Mouse (Mus musculus) testis, postnatal 10 days (tissue): ENCODE results near the gene Stk16.
A peak's percentile ranks its signal among the peaks of the same experiment; 100 is the strongest.

Source experiments
- DNase-seq: peaks from one replicate; pipeline ENCODE4 v3.0.0; 2021; ENCODE audit warnings: low spot score

Gene Stk16

DNA sequence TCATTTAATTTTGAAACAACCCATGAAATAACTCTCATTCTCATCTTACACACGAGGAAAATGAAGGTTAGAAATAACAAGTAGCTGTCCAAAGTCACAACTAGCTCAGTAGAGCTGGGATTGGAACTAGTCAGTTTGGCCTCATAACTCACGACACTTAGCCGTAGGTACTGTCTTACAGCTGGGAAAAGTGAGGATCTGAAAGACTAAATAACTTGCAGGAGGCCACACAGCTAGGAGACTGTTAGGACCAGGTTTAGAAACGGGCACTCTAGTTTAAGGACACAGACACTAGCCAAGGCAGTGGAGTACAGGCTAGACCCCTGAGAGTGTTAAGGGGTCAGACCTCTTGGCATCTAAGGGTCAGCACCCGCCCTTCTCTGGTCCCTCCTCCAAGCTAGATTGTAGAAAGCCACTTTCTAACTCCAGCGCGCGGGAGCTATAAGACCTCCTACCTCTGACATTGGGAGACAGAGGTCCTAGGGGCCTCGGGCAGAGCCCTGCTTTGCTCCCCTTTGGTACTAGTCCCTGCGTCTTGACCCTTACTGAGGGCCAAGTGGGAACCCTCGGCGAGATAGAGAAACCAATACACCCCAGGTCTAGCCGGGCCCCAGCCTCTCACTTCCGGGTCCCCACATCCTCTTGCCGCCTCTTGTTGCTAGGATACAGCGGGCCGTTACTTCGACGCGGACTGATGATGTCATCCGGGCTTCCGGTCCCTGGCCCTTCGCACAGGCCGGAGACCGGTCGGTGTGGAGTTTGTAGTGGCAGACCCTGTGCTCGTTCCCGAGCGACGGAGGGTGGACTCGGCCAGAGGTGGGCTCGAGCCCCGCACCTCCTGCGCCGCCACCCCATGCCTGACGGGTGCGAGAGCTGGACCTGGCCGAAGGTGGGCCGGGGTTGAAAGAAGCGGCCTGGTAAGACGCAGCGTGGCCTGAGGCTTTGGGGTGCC lies at the start of gene Stk16, which contains the start of gene Glb1l:
Stk16 (plus strand) TSS at position 703 of the 952 bp plus-strand sequence.
Glb1l (minus strand) TSS at position 678 of the 952 bp plus-strand sequence.
- DNase-seq, result peak; percentile 98

DNA sequence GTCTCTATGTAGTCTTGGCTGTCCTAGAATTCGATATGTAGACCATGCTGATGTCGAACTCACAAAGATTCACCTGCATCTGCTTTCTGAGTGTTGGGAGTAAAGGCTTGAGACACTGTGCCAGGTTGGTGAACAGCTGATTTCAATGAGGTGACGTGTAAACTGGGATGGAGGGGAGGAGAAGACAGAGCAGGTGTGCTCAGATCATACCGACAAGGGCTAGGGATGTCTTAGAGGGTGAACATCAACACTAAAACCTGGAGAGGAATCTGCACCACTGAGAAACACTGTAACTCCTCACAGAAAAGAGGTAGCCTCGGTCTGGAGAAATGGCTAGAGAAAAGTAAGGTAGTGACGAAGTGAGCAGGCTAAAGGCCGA lies 42.6 kb upstream of the Stk16 start:
- no peak for DNase-seq

DNA sequence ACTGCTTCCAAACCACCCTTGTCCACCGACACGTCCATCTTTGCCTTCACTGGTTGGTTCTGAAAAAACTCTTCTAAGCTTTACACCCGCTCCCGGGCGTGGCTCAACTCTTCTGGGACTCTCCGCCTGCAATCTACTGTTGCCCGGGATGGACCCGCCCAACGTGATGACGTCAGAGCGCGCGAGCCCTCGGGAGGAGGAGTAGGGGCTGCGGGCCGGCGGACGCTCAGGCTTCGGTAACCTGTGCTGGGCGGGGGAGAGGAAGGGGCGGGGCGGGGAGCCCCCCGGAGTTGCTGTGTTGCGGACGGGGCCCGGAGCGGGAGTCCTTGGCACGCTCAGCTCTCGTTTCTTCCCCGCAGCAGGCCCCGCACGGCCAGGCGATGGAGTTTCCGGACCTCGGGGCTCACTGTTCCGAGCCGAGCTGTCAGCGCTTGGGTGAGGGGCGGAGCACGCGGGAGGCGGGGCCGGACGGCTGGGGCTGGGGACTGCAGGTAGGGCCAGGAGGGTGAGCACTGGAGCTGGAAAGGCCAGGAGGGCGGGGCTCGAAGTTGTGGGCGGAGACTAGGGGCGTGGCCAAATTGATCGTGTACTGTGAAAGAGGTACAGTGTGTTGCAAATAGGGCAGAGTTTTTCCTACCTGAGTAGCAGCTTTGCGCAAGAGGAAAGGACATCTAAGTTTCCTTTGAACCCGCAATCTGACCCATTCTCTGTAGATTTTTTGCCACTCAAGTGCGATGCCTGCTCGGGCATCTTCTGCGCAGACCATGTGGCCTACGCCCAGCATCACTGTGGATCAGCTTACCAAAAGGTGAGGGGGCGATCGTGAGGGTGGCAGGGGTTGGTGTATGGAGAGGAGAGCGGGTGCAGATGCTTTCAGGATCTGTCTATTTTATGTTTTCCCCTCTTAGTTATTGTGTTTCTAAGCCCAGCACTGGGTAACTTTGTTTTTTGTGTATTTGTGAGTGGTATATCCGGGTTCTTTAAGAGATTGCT lies 41.9 kb upstream of the Stk16 start, which contains the start of gene Zfand2b:
Zfand2b (plus strand) TSS at position 175 of the 993 bp plus-strand sequence.
- DNase-seq, result peak; percentile 98

DNA sequence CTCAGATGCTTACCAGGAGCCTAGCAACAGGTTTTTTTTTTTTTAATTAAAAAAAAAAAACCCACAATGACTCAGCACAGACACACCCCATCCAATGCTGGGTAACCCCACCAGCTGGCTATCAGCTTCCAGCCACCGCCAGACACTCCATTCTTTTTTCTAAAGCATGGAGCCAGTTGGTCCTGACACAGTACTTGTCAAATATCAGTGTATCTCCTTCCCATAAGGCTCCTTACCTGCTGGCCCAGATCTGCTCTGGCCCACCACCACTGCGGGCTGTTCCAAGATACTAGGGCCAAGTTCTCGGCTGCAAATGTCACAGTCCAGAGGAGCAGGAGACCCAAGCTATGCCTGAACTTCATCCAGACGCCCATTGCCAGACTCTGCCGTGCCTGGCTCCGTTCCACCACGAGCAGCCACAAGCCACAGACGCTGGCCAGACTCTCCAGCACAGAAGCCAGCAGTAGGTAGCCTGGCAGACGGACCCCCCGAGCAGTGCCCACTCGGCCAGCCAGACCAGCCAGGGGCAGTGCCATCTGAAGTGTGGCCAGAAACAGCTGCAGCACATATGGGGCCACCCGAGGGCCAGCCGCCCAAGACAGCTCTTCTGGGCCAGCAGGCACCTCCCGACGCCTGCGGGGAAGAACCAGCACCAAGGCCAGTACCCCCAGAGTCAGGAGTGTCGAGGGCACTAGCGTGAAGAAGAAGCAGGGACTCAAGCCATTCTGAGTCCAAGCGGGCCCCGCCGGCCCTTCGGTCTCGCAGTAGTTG lies 31.1 kb upstream of the Stk16 start:
- DNase-seq, result peak; percentile 64

DNA sequence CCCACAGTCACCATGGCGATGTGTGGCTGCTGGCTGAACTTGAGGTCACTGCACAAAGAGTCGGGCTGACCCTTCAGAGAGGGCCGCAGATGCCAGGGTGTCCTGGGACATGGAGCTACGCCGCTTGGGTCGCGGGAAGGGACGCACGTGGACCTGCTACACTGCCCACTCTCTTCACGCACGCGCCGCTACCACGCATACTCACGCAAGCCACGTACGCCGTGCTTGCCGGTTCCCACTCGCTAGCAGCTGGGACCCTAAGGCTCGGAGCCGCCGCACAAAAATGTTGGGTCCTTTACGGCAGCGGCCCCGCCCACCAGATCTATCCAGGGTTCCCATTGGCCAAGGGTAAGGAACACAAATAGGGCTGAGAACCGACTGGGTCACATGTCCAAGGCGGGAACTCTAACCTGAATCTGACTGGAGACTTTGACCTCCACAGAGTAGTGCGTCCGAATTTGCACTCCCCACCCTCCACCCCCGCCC lies 30.5 kb upstream of the Stk16 start, which contains the start of gene Abcb6:
Abcb6 (minus strand) TSS at position 288 of the 486 bp plus-strand sequence.
- peak; percentile 93 for DNase-seq

DNA sequence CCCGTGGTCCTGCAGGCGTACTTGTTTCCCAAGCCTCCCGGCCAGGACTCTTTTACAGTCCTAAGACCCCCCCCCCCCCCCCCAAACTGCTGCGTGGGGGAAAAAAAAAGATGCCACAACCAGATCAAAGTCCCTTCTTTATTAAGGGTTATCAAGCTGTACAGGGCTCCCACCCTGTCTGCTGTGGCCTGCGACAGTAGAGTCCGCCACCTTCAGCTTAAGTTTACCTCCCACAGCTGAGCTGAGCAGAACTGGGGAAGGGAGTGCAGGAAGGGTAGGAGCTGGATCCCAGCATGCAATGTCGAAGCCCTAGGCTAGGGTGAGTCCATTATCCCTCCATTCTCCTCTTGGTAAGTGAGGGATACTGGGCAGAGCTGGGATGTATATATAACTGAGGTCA lies 29.9 kb upstream of the Stk16 start:
- DNase-seq, result no peak

DNA sequence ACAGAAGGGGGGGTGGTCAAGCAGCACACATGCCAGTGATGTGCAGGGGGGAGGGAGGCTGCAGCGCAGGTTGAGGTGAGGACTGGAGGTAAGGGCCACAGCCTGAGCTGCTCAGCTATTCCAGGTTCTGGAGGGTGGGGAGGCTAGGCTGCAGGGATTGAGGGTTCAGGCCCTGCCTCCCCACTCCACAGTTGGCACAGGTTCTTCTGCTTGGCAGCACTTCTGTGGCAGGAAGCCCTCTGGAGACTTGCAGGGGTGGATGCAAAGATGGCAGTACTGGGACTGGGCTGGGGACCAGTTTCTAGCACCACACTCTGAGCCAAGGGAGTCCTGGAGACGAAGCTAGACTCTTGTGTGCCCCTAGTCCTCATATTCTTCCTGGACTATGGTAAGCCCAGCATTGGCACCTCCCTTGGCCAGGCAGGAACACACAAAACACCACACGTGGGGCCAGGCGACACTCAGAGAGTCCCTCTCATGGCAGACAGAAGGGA lies 29.2 kb upstream of the Stk16 start:
- DNase-seq, result no peak

DNA sequence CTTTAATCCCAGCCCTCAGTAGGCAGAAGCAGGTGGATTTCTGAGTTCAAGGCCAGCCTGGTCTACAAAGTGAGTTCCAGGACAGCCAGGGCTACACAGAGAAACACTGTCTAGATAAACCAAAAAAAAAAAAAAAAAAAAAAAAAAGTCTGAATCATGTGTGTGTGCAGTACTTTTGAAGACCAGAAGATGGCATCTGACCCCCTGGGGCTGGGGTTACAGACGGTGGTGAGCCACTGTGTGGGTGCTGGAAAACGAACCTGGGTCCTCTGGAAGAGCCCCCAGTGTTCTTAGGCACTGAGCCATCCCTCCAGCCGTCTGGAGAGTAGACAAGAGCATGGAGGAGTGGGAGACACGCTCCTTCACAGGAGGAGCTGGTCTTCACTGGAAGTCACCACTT lies 28.5 kb upstream of the Stk16 start:
- DNase-seq, result no peak

DNA sequence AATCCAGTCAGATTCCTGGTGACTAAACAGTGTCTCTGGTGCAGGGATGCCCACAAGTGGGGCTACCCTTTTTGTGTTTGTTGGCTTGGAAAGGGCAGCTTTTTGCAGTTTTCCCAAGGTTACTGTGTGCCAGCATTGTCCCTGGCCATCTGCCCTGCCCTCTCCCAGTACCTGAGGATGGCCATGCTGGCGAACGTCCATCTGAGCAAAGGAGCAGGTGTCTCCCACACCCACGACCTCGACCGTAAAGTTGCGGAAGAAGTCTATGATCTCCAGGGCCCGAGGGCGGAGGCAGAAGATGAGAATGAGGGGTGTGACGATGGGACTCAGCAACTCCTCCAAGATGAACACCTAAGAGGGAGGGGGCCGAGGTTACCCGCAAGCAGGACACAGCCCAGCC lies 25.1 kb upstream of the Stk16 start:
- no peak for DNase-seq

DNA sequence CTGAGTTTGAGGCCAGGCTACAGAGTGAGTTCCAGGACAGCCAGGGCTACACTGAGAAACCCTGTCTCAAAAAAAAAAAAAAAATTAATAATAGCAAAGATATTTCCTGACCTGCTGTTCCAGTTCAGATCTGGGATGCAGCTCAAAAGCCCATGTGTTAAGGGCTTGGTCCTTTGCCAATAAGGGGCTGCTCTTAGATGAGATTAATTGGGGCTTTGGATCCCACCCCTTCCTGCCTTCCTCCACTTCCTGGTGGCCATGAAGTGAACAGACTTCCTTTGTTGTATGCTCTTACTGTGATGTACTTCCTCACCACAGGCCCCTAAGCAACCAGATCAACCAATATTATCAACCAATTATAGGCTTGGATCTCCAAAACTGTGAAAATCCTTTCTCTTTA lies 23.5 kb upstream of the Stk16 start:
- DNase-seq, result no peak

DNA sequence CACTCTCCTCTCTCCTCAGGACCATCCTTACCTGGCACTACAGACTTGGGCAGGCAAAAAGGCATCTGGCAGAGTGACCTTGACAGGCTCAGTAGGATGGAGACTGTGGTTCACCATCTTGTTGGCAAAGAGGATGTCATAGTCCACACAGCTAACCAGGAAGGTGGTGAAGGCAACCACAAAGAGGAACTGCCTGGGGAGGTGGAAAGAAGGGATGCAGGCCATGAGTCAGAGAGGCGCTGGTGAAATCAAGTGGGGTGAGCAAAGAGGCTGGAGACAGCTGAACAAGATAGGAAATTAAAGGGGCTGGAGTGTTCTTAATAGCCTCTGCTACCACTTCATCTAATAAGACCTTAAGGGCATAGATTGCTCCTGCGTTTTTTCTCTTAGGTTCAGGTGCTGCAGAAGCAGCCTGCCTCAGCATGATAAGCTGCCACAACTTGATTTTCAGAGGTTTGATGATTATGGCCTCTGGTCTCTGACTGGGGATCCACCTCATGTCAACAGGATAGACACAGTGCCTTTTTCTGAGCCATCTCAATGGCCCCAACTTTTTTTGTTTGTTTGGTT lies 22.6 kb upstream of the Stk16 start:
- DNase-seq, result no peak

DNA sequence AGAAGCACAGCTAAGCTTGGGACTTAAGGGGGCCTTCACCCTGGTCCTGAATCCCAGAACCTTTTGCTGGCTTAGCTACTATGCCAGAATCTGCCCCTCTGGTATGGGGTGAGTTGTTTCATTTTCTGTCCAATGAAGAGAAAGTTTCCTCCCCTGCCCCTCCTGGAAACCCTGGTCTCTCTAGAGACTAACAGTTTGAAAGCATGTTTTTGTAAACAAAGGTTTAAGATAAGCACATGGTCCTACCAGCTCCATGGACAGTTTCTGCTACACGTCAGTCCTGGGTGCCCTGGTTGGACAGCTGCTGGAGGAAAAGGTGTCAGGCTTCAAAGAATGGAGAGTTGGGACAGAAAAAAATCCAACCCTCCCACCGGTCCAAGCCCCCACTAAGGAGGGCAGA lies 20.1 kb upstream of the Stk16 start:
- no peak for DNase-seq

DNA sequence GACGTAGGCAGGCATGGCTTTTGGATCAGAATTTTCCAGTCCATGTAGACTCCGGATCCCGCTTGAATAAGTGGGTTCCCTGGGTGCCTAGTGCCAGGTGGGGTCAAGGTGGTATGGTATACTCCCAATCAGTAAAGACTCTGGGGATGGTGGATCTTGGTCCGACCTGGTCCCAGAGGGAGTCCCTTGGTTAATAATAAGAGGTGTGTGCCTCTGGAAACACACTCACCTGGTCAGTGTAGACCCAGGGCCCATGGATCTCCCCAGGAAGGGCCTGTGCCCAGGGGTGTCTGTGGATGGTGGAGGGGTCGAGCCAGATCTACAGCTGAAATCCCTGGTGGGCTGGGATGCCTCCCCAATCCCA lies 19.4 kb upstream of the Stk16 start:
- DNase-seq, result no peak

DNA sequence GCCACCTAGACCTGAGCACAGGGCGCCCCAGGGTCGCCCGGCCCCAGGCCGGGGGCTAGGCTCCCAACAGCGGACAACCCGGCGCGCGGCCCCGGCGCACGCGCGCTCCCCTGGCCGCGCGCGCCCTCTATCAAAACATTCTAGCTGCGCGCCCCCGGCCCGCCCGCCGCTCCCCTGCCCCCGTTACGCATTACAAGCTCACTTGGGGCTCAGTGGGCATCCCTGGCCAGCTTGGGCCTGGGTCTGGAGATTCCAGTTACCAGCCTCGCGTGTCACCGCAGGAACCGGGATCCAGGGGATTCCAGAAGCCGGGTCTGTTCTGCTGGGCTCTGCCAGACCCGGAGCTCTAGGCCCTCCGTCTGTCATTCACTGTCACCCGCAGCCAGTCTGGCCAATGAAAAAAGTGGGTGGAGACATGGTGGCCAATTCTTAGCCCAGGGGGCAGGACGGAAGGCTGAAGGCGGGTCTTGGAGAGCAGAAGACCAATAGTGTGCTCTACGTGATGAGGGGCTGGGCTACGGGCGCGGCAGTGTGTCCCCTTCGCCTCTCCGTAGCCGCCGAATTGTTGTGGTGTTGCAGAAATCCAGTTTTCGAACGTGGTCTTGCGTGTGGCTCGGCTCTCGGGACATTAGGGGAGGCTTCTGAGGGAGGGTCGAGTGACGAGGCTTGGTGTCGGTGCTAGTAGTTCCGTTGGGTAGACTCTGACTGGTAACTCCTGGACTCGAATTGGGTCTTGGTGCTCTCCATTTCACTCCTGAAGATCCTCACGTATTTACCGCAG lies 18.8 kb upstream of the Stk16 start, which contains the start of the genes Ankzf1 and Atg9a:
Ankzf1 (plus strand) TSS at position 530 of the 781 bp plus-strand sequence.
Atg9a (minus strand) TSS at position 575 of the 781 bp plus-strand sequence.
- peak; percentile 91 for DNase-seq

DNA sequence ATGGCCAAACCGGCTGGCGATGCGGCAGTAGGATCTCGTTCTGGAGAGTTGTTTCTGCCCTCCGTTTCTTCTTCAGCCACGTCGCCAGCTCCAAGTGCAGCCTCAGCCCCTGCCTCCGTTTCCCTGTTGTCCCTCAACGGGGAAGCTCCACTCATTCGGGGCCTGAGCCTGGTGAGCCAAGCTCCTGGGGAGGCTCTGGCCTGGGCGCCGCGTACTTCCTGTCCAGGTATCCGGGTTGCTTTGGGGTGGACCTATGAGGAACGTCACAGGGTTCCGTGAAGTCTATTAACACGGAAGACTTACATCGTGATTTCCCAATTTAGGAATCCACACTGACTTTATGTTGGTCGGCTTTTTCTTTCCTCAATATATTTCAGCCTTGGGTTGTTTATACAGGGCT lies 18.2 kb upstream of the Stk16 start:
- peak; percentile 63 for DNase-seq

DNA sequence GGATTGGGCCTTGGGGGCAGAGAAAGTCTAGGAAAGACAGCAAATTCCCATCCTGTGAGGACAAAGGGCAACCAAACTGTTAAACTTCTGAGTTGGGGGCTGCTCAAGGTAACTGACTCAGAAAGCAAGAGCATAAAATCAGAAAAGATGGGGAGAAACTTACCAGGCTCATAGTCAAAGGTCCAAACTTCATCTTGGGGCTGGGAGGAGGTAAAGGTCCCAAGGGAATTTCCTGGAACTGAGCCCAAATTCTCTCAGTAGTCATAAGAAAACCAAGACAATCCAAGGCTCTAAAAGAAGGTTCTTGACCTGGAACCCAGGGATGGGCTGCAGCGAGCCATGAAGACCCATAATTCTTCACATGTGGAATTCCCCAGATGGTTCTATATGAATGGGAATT lies 9.4 kb upstream of the Stk16 start:
- DNase-seq, result no peak

DNA sequence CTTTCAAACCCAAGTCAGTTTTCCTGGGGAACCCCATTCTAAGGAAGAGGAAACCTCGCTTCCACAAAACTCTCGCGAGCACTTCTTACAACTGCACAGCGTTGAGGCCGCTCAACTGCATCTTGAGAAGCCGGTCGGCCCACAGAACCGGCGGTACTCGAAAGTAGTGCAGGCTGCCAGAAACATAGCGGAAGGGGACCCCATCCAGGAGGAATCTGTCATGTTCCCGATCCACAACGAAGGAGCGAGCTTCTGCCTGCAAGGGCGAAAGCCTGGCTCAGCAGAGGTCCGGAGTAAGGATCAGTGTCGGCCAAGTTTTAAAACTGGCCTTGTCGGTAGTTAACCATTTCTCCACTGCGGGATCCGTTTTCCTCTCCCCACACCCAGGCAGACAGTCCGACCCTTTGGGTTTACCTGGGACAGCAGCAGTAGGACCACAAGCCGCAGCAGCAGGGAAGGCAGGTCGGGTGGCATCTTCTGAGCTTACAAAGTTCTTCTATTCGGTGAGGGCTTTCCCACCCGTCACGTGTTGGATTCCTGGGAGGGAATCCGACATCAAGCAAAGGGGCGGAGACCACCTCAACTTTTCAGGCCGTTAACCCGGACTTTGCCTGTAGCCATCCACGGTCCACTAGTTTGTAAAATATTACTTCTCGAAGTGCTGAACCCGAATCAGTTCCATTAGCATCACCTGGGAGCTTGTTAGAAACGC lies 1.5 kb upstream of the Stk16 start:
- peak; percentile 70 for DNase-seq

DNA sequence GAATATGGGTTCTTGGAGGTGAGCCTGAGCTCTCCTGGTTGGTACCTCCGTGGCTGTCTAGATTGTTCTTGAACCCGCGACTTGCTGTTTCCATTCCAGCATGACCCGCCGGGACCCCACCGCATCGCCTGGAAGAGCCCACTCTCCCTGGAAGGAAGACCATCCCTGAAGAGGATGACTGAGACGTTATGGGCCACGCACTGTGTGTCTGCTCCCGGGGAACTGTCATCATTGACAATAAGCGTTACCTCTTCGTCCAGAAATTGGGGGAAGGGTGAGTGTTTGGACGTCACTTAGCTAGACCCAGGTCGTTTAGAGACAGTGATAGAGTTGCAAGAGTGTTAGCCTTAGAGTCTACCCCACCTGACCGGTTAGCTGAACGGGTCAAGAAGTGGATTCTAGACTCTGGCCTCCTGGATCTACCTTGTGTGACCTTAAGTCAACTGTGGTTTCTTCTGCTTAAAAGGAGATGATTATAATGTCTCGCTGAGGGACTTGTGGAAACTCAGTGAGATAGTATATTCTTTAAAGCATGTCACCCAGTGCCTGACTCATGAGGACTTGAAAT lies 587 bp downstream of the Stk16 start:
- DNase-seq, result no peak

DNA sequence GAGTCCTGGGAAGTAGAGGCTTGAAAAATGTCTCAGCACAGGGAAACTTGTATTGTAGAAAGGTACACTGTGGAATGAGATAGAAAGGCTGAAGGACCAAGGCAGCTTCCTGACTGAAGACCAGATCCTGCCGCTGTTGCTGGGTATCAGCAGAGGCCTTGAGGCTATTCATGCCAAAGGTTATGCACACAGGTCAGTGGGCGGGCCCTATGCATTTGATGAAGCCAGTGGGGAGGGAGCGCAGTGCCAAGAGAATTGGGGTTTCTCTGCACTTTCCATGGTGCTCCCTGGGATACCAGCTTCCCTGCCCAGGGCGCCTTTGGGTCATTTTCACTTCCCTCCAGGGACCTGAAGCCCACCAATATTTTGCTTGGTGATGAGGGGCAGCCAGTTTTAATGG lies 1.9 kb downstream of the Stk16 start:
- no peak for DNase-seq
